Mouse (Mus musculus): ENCODE measurements at regions not wholly inside any gene's neighbourhood (a gene's known extent, or its start where the extent isn't known, plus 50 kb on each side); places are given as distances from the start of the nearest gene placed in this dataset.

GRCm38 (mm10) chr3:81279266-81279665 lies 243.1 kb downstream of the Pdgfc start:
- DNase-seq (ENCODE audit: low spot score) = no peak

DNA sequence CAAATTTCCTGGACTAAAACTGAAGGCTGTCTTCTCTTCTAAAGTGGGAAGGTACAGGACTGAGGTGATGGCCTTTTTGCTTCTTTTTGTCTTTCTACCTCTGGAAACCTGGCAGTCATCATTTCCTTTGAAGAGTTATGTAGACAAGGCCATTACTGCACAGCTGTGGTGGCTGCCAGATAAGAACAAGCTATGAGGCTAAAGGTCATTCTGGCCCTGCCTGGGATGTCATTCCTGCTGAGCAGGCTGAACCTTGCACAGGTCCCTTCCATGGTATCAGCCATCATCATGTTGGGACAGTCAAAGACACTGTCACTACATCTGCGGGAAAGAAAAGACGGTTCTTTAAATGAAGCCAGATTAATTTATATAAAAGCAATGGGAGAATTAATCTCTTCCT lies 253.5 kb downstream of the Pdgfc start:
- no peak for DNase-seq (ENCODE audit: low spot score)

DNA sequence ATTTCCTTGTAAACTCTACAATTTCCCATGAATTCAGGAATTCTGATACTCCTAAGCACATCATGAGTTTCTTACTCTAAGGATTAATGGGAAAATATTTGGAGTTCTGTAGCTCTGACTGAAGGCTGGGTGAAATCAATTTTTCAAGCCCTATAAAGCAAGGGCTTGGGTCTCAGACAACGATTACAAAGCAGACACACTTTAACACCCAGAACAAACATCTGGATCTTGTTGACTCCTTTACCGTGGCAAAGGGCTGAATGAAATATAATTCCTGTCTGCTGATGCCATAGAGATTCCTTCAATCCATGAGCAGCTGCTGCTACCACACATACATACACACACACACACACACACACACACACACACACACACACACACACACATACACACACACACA lies 256.2 kb downstream of the Pdgfc start:
- DNase-seq (ENCODE audit: low spot score) = no peak

DNA sequence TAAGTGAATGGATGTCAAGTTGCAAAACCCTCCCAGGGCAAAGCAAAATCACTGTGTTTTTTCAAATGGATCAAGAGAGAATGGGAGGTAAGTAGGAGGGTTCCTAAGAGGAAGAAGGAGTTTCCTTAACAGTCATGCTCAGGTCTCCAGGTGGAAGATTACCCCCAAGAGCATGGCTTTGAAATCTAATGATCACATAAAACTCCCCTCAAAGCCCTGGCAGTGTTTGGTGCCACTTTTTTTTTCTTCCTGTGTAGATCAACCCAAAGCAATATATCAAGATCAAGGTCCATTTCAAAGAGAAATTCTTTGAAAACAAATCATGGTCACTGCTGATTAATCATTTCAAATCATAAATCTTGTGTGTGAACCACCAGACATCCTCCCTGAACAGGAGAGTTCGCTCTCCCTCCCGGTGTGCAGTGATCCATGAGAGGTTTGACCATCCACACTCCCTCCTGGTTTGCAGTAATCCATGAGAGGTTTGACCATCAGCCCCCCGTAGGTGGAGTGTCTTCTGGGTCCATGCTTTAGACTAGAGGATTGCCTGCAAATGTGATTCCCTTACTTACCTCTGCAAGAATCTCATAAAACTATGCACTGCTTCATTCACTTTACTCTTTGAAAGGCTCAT lies 257.1 kb downstream of the Pdgfc start:
- DNase-seq (ENCODE audit: low spot score) = no peak

DNA sequence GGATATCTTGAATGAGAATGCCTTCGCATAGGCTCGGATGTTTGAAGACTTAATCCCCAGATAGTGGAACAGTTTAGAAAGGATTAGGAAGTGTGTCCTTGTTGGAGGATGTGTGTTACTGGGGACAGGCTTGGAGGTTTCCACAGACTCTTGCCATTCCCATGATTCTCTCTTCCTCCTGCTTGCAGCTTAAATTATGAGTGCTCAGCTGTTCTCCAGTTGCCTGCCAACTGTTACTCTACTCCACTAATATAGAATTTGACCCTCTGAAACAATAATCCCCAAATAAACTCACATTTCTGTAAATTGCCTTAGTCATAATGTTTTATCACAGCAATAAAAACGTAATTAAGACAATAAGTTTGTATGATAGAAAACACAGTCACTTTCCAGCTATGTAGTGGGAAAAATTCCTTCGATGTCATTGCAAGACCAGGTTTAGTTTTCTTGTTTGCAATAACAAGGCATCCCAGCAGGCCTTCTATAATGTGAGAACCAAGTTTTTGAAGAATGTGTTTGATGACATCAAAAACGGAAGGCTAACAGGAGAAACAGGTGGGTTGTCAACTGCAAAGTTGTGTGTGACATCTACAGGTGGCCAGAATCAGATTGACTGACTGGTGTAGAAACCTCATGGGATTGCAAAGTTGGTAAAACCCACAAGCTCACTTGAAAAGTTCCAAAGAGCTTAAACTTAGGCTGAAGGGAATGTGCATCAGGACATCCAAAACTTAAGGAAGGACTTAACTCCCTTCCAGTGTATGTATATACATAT lies 268.0 kb downstream of the Pdgfc start:
- DNase-seq (ENCODE audit: low spot score) = no peak

DNA sequence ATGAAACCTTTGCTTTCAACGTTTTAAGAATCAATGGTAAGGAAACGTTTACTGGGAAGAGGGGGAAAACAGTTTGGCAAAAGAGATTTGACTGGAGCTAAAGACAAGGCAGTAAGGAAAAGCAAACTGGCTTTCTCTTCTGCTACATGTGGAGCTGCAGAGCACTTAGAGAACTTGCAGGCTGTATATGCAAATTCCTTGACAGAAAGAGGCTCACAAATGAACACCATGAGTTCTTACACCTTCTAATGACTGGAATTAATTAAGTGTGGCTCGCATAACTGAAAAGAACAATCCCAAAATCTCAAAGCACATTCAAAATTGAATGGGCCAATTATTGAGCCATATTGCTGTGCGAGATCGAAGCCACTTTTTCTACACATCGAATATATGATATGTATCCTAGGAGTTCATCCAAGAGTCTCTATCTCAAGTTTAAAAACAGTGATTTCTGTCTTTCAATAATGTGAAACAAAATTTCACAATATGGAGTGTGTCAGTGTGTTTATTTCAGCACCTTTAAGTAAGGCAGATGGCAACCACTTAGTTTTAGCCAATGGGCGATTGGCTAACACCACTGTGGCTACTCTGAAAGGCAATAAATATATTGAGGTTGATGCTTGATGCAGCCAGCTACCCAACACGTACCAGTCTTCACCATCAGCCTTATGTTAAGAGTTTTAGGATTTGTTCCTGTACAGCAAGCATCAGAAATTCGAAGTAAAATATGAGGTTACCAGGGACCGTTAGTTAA lies 269.4 kb downstream of the Pdgfc start:
- no peak for DNase-seq (ENCODE audit: low spot score)

GRCm38 (mm10) chr3:81326866-81327265 lies 290.6 kb downstream of the Pdgfc start:
- DNase-seq (ENCODE audit: low spot score) = no peak

DNA sequence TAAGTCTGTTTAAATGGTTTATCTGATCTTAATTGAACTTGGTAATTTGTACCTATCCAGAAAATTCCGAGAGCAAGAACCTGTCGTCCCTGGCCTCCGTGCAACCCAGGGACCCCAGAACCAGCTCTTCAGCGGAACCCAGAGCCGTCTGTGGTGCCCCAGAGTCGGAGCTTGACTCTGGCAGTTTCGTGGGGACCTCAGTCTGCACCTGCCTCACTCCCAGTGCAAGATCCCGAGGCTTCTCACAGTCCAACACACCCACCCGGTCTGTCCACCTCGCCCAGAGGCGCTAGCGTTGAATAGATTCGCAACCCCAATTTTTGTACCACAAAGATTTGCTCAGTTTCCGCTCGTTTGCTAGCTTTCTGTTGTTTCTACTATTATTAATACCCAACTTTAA lies 315.5 kb downstream of the Pdgfc start:
- DNase-seq (ENCODE audit: low spot score) = no peak

- DNase-seq (ENCODE audit: low spot score) = no peak
Observed at GRCm38 (mm10) chr3:81367918-81368317, 331.7 kb downstream of the Pdgfc start.

DNA sequence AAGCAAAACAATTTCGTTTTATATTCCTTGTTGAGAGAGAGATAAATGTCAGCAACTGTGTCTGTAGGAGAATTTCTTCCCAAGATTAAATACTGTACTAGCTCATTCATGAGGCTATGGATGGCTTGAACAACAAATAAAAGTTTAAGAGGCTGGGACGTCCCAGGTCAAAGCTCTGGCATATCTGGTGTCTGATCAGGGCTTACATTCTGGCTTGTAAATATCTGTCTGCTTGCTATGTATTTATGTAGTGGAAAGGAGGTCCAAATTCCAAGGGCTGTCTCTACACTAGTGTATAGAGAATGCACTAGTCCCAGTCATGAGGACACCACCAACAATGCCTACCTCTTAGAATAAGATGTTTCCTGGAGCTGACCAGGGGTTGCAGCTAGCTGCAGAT lies 332.4 kb downstream of the Pdgfc start:
- no peak for DNase-seq (ENCODE audit: low spot score)

GRCm38 (mm10) chr3:81369742-81370141 lies 333.5 kb downstream of the Pdgfc start:
- DNase-seq (ENCODE audit: low spot score) = no peak

- DNase-seq (ENCODE audit: low spot score) = no peak
Observed at GRCm38 (mm10) chr3:81375990-81376389, 339.8 kb downstream of the Pdgfc start.

GRCm38 (mm10) chr3:81377466-81377865 lies 341.2 kb downstream of the Pdgfc start:
- DNase-seq (ENCODE audit: low spot score) = no peak

GRCm38 (mm10) chr3:81379362-81379761 lies 343.1 kb downstream of the Pdgfc start:
- DNase-seq (ENCODE audit: low spot score) = no peak

DNA sequence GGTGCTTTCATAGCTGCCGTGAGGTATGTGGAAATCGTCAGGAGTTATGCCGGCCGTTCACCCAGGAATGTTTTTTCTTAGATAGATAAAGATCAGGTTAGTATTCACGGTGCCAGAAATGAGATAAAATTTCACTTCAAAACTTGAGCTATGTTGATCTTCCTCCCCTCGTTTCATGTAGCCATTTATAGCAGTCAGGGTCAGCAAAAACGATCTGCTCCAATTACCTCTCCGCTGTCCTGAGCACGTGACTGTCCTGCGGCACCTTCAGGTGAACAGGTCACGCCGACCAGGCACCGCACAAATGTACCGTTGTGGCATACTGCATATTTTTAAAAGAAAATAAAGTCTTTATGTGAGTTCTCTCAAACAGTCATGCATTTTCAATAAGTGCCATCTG lies 350.7 kb downstream of the Pdgfc start:
- no peak for DNase-seq (ENCODE audit: low spot score)

GRCm38 (mm10) chr3:81387634-81388033 lies 351.4 kb downstream of the Pdgfc start:
- DNase-seq (ENCODE audit: low spot score) = no peak

DNA sequence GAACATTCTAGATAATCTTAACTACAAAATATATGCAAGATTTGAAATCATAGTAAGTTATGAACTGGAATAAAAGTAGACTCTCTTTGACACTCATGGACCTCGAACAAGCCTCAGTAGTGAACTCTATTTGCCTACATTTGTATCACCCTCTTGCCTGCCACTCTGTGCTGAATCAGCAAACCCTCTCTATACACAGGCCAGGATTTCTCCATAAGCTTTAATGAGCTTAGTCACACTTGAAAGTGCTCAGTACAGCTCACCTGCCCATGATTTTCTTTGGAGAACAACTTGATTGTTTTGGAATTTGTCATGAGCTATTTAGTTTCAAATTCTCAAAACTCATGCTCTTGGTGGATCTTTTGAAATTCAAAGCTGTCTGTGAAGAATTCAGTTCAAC lies 361.0 kb downstream of the Pdgfc start:
- DNase-seq (ENCODE audit: low spot score) = no peak

DNA sequence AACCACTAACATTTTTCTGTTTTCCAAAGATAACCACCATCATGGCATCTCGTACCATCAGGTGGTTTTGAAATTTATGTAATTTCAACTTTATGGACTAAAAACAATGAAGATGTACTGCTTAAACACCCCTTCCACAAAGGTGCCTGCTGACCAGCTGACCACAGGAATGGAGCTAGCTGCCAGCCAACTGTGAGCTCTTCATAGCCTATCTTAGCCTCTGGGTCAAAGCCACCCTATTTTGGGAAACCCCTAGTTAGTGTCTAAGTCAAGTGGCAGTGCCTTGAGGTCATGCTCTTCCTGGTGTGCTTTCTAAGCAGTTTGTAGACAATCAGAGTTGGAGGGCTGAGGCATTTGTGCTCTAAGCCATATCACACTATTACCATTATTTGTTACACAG lies 364.8 kb downstream of the Pdgfc start:
- no peak for DNase-seq (ENCODE audit: low spot score)

DNA sequence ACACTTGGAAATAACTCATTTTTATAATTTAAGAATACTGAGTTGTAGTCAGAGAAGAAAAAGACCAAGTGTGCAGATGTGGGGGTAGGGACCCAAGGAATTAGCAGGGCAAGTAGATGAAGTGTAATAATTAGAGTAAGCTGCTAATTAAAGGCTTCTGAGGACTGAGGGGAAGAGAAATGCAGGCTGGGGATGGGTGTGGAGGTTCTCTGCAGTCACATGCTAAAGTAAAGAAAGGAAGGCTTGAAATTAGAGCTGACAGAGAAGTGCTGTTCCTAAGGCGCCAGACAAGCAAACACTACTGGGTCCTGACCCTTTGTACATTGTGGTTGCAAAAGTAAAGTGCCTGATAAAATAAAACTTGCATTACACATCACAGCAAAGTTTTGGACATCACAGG lies 372.7 kb downstream of the Pdgfc start:
- peak; percentile 12 for DNase-seq (ENCODE audit: low spot score)

GRCm38 (mm10) chr3:81421875-81422274 lies 385.7 kb downstream of the Pdgfc start:
- no peak for DNase-seq (ENCODE audit: low spot score)

- DNase-seq (ENCODE audit: low spot score) = no peak
Observed at GRCm38 (mm10) chr3:81426765-81427164, 390.5 kb downstream of the Pdgfc start.

All from lung, postnatal 25 days (tissue).